ENCODE assay signal across 24 mouse cellular contexts in the genomic region with DNA sequence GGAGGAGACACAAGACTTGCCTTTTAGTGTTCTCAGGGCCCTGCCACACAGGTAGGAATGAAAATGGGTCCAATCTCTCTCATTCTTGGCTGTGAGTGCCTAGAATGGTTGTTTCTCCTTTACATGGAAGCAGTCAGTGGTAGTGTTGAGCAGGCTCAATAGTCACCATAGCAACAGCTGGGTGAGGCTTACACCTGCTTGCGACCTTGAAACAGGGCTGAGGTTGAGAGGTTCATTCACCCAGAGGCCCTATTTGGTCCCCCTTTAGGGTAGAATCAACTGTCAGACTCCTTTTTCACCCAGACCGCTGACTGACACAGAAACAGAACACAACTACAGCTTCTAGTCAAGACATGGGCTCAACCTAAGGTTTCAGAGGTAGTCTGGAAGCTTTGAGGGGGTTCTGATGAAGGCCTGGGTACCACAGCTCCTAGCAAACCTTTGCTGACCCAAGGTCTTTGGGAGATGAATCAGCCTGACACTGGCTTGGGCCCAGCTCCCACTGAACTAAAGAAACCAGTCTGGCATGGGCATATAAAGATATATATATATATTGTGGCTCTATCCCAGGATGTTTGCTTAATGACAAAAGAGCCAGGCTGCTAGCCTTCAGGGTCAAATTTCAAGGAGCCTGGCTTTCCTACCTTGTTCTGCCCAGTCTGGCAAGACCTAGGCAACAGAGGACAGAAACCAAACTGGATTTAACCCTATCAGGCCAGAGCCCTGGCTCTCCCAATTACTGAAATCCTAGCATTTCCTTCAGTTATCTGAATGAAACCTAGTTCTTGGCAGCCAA. TPM values are rescaled to one million over a fixed set of nuclear protein-coding genes. Genes with fewer than 3 reads are reported as not detected.
DNase-seq lines count a peak whose midpoint lies in the region; ATAC-seq and TF ChIP-seq lines count a peak whose summit lies in the region.
"Had no signal": no experiment of that assay in that cellular context is flagged by ENCODE, and none has a peak within 500 bp of the region (broad histone marks: within the 10 kb centered on the region; RNA-seq: fewer than 3 reads in every experiment).

No protein-coding gene starts in this region.

- no peaks in the 10 kb centered on the region for H3K27me3 ChIP-seq in kidney, postnatal 0 days (ENCODE audit: insufficient read depth, low read length)
- H3K27me3 ChIP-seq in limb, embryonic 12.5 days: no peaks in the 10 kb centered on the region
- H3K27me3 ChIP-seq in stomach, embryonic 16.5 days (ENCODE audit: control insufficient read depth, insufficient read depth, low read length): no peaks in the 10 kb centered on the region
- H3K27me3 ChIP-seq: embryonic facial prominence, embryonic 12.5 days; heart, embryonic 12.5 days; Patski had no signal

- no peak for DNase-seq in kidney, postnatal 0 days (ENCODE audit: low spot score)
- DNase-seq in kidney, postnatal 10 days: no peak
- no peak for DNase-seq in adrenal gland, postnatal 14 days
- no peak for DNase-seq in urinary bladder, adult 18-20 months (ENCODE audit: low spot score in 2 of 2)
- DNase-seq: adrenal gland, postnatal 36 days; cerebellum, adult 2 months; forebrain, postnatal 0 days; layer of hippocampus, postnatal 36 days; midbrain, embryonic 14.5 days; thymus, postnatal 25 days had no signal

- no peak for ATAC-seq in kidney, postnatal 0 days (replicated peaks; ENCODE audit: low FRiP score, low read depth)
- no peak for ATAC-seq in limb, embryonic 12.5 days (ENCODE audit: insufficient number of reproducible peaks, insufficient read depth, low FRiP score, low TSS enrichment, low read depth)
- ATAC-seq in stomach, embryonic 16.5 days (ENCODE audit: insufficient read depth, low FRiP score): peak; percentile 60; the same call in 1 of the 2 replicates
- ATAC-seq: forebrain, postnatal 0 days; Patski had no signal

- TF ChIP-seq CTCF in kidney, postnatal 0 days (IDR thresholded peaks at IDR 0.05; ENCODE audit: low read depth): no peak
- no peak for TF ChIP-seq CTCF in embryonic fibroblast, embryonic 13.5 days (IDR thresholded peaks at IDR 0.05; ENCODE audit: borderline replicate concordance, insufficient read depth, low read length)

- 71% methylated on average over 2 of the region's 2 CpGs for WGBS in kidney, postnatal 0 days
- 83% methylated on average over 2 of the region's 2 CpGs for WGBS in limb, embryonic 12.5 days
- 66% methylated on average over 2 of the region's 2 CpGs for WGBS in stomach, embryonic 16.5 days

- no peak overlapping the region for H3K4me3 ChIP-seq in kidney, postnatal 0 days (replicated peaks; ENCODE audit: low read depth, low read length)
- no peak overlapping the region for H3K4me3 ChIP-seq in embryonic fibroblast, embryonic 13.5 days (ENCODE audit: insufficient read depth, low read length)
- no peak overlapping the region for H3K4me3 ChIP-seq in limb, embryonic 12.5 days (replicated peaks)
- H3K4me3 ChIP-seq in stomach, embryonic 16.5 days (replicated peaks; ENCODE audit: low read length): no peak overlapping the region
- H3K4me3 ChIP-seq: embryonic facial prominence, embryonic 12.5 days; heart, embryonic 12.5 days had no signal

- no peak overlapping the region for H3K9ac ChIP-seq in kidney, postnatal 0 days (ENCODE audit: low read depth, low read length)
- H3K9ac ChIP-seq in limb, embryonic 12.5 days (replicated peaks): no peak overlapping the region
- 0 out of 2 replicates have a peak overlapping the region, but pooled peaks have one; percentile 11 for H3K9ac ChIP-seq in stomach, embryonic 16.5 days (ENCODE audit: low read length)
- H3K9ac ChIP-seq: embryonic facial prominence, embryonic 12.5 days; forebrain, postnatal 0 days; heart, embryonic 12.5 days; liver, embryonic 14.5 days had no signal

- H3K27ac ChIP-seq in kidney, postnatal 0 days: peak overlapping the region; percentile 51; the same call in 1 of the 2 replicates
- H3K27ac ChIP-seq in embryonic fibroblast, embryonic 13.5 days (ENCODE audit: insufficient read depth, low read length): 0 out of 2 replicates have a peak overlapping the region, but pooled peaks have one; percentile 13
- peak overlapping the region; percentile 70 for H3K27ac ChIP-seq in limb, embryonic 12.5 days
- peak overlapping the region; percentile 87 for H3K27ac ChIP-seq in stomach, embryonic 16.5 days (ENCODE audit: low read length)
- H3K27ac ChIP-seq: embryonic facial prominence, embryonic 12.5 days; liver, embryonic 14.5 days had no signal

- no peak; the same call in 1 of the 2 replicates for TF ChIP-seq POLR2A in embryonic fibroblast, embryonic 13.5 days (IDR thresholded peaks at IDR 0.05; ENCODE audit: low read depth, low read length)

- no peak overlapping the region for H3K4me2 ChIP-seq in kidney, postnatal 0 days (ENCODE audit: low read length)
- no peak overlapping the region for H3K4me2 ChIP-seq in limb, embryonic 12.5 days
- H3K4me2 ChIP-seq in stomach, embryonic 16.5 days (ENCODE audit: low read depth, low read length): peak overlapping the region; percentile 16; the same call in 1 of the 2 replicates
- H3K4me2 ChIP-seq: embryonic facial prominence, embryonic 12.5 days; heart, embryonic 12.5 days had no signal

- no peaks in the 10 kb centered on the region for H3K36me3 ChIP-seq in kidney, postnatal 0 days (ENCODE audit: insufficient read depth, low read length)
- H3K36me3 ChIP-seq in limb, embryonic 12.5 days: peaks cover 15% of the 10 kb centered on the region
- no peaks in the 10 kb centered on the region for H3K36me3 ChIP-seq in stomach, embryonic 16.5 days (ENCODE audit: control insufficient read depth, insufficient read depth, low read length)

- no peaks in the 10 kb centered on the region for H3K9me3 ChIP-seq in kidney, postnatal 0 days (replicated peaks; ENCODE audit: low read length)
- no peaks in the 10 kb centered on the region for H3K9me3 ChIP-seq in limb, embryonic 12.5 days
- no peaks in the 10 kb centered on the region for H3K9me3 ChIP-seq in stomach, embryonic 16.5 days (replicated peaks; ENCODE audit: control insufficient read depth, low read length)
- H3K9me3 ChIP-seq: embryonic facial prominence, embryonic 12.5 days; heart, embryonic 12.5 days had no signal

- peaks cover 9% of the 10 kb centered on the region; the same call in 1 of the 2 replicates for H3K4me1 ChIP-seq in kidney, postnatal 0 days (replicated peaks; ENCODE audit: insufficient read depth, low read length)
- H3K4me1 ChIP-seq in embryonic fibroblast, embryonic 13.5 days (ENCODE audit: control insufficient read depth, insufficient read depth, low read length): peaks cover 15% of the 10 kb centered on the region
- H3K4me1 ChIP-seq in limb, embryonic 12.5 days (replicated peaks): peaks cover 18% of the 10 kb centered on the region
- H3K4me1 ChIP-seq in stomach, embryonic 16.5 days (ENCODE audit: control insufficient read depth, insufficient read depth, low read length): no peaks in the 10 kb centered on the region

RNA-seq across cellular contexts. Expression of gene Tspan1, which starts 2.4 kb away (rescaled TPM):
- polyA plus RNA-seq in kidney, postnatal 0 days (2015; fragmentation: Nextera tagmentation; extraction: Ambion mirVana): 16.5 and 20.0 TPM in 2 replicates
- not detected in 2 replicates for polyA plus RNA-seq in embryonic fibroblast, embryonic 13.5 days (2011; ENCODE audit: insufficient read length, low read depth, missing spikeins)
- 0.10 and 0.16 TPM in 2 replicates for polyA plus RNA-seq in limb, embryonic 12.5 days (2016; fragmentation: Nextera tagmentation; extraction: Ambion mirVana)
- 76.4 and 99.5 TPM in 2 replicates for polyA plus RNA-seq in stomach, embryonic 16.5 days (2015; fragmentation: Nextera tagmentation; extraction: Ambion mirVana)
- not detected in 2 replicates for total RNA-seq in adrenal gland, postnatal 14 days (2021)
- total RNA-seq: adrenal gland, postnatal 36 days; common myeloid progenitor, adult 5-6 weeks; gastrocnemius, adult 18-20 months; granulocyte monocyte progenitor cell, adult 5-6 weeks; hematopoietic stem cell, adult 5-6 weeks; layer of hippocampus, adult 18-20 months; layer of hippocampus, postnatal 36 days; megakaryocyte progenitor cell, adult 5-6 weeks had no signal
- polyA plus RNA-seq: heart, embryonic 12.5 days; liver, embryonic 14.5 days had no signal

RNA-seq across cellular contexts. Expression of gene 1700042G07Rik, which starts 8.2 kb away (rescaled TPM):
- not detected in 2 replicates for polyA plus RNA-seq in kidney, postnatal 0 days (2015; fragmentation: Nextera tagmentation; extraction: Ambion mirVana)
- polyA plus RNA-seq in embryonic fibroblast, embryonic 13.5 days (2011; ENCODE audit: insufficient read length, low read depth, missing spikeins): not detected in 2 replicates
- polyA plus RNA-seq in limb, embryonic 12.5 days (2016; fragmentation: Nextera tagmentation; extraction: Ambion mirVana): not detected in 2 replicates
- not detected in 2 replicates for polyA plus RNA-seq in stomach, embryonic 16.5 days (2015; fragmentation: Nextera tagmentation; extraction: Ambion mirVana)
- not detected in 2 replicates for total RNA-seq in adrenal gland, postnatal 14 days (2021)
- total RNA-seq: adrenal gland, postnatal 36 days; common myeloid progenitor, adult 5-6 weeks; forebrain, postnatal 0 days; gastrocnemius, adult 18-20 months; granulocyte monocyte progenitor cell, adult 5-6 weeks; hematopoietic stem cell, adult 5-6 weeks; layer of hippocampus, adult 18-20 months; layer of hippocampus, postnatal 36 days; left cerebral cortex, postnatal 36 days; megakaryocyte progenitor cell, adult 5-6 weeks had no signal
- polyA plus RNA-seq: cerebellum, adult 2 months; embryonic facial prominence, embryonic 12.5 days; forebrain, postnatal 0 days; heart, embryonic 12.5 days; liver, embryonic 14.5 days; midbrain, embryonic 14.5 days; Patski had no signal

RNA-seq across cellular contexts. Expression of gene Gm49337, which starts 8.2 kb away (rescaled TPM):
- not detected in 2 replicates for polyA plus RNA-seq in kidney, postnatal 0 days (2015; fragmentation: Nextera tagmentation; extraction: Ambion mirVana)
- 0.62 and 2.7 TPM in 2 replicates for polyA plus RNA-seq in embryonic fibroblast, embryonic 13.5 days (2011; ENCODE audit: insufficient read length, low read depth, missing spikeins)
- not detected in 2 replicates for polyA plus RNA-seq in limb, embryonic 12.5 days (2016; fragmentation: Nextera tagmentation; extraction: Ambion mirVana)
- not detected in 2 replicates for polyA plus RNA-seq in stomach, embryonic 16.5 days (2015; fragmentation: Nextera tagmentation; extraction: Ambion mirVana)
- not detected in 2 replicates for total RNA-seq in adrenal gland, postnatal 14 days (2021)
- total RNA-seq: adrenal gland, postnatal 36 days; forebrain, postnatal 0 days; hematopoietic stem cell, adult 5-6 weeks had no signal
- polyA plus RNA-seq: cerebellum, adult 2 months; embryonic facial prominence, embryonic 12.5 days; forebrain, postnatal 0 days; heart, embryonic 12.5 days; liver, embryonic 14.5 days; midbrain, embryonic 14.5 days; Patski had no signal

RNA-seq across cellular contexts. Expression of gene Lurap1, which starts 13.8 kb away (rescaled TPM):
- polyA plus RNA-seq in kidney, postnatal 0 days (2015; fragmentation: Nextera tagmentation; extraction: Ambion mirVana): 4.5 and 4.9 TPM in 2 replicates
- 2.5 TPM in 2 replicates for polyA plus RNA-seq in embryonic fibroblast, embryonic 13.5 days (2011; ENCODE audit: insufficient read length, low read depth, missing spikeins)
- polyA plus RNA-seq in limb, embryonic 12.5 days (2016; fragmentation: Nextera tagmentation; extraction: Ambion mirVana): 2.6 and 2.8 TPM in 2 replicates
- 2.6 and 3.0 TPM in 2 replicates for polyA plus RNA-seq in stomach, embryonic 16.5 days (2015; fragmentation: Nextera tagmentation; extraction: Ambion mirVana)
- 12.4 and 18.1 TPM in 2 replicates for total RNA-seq in adrenal gland, postnatal 14 days (2021)
- total RNA-seq: granulocyte monocyte progenitor cell, adult 5-6 weeks; megakaryocyte progenitor cell, adult 5-6 weeks had no signal

RNA-seq across cellular contexts. Expression of gene Pomgnt1, which starts 41.3 kb away (rescaled TPM):
- polyA plus RNA-seq in kidney, postnatal 0 days (2015; fragmentation: Nextera tagmentation; extraction: Ambion mirVana): 52.2 and 55.9 TPM in 2 replicates
- 49.5 and 54.4 TPM in 2 replicates for polyA plus RNA-seq in embryonic fibroblast, embryonic 13.5 days (2011; ENCODE audit: insufficient read length, low read depth, missing spikeins)
- polyA plus RNA-seq in limb, embryonic 12.5 days (2016; fragmentation: Nextera tagmentation; extraction: Ambion mirVana): 73.8 and 74.8 TPM in 2 replicates
- 49.4 and 50.0 TPM in 2 replicates for polyA plus RNA-seq in stomach, embryonic 16.5 days (2015; fragmentation: Nextera tagmentation; extraction: Ambion mirVana)
- total RNA-seq in adrenal gland, postnatal 14 days (2021): 65.8 and 75.2 TPM in 2 replicates

Comparison
In these comparisons a context has a peak if more than half of its experiments do, and no peak if none do; other contexts are left out.
1. H3K27ac ChIP-seq: peak in every context shown above with its lines; median percentile 87 in stomach, embryonic 16.5 days; 70 in limb, embryonic 12.5 days; 51 in kidney, postnatal 0 days; 13 in embryonic fibroblast, embryonic 13.5 days.
2. RNA of gene Tspan1, which starts 2.4 kb away (polyA plus RNA-seq): 76.4 to 99.5 TPM in stomach, embryonic 16.5 days and 16.5 to 20.0 TPM in kidney, postnatal 0 days; 0.10 to 0.16 TPM in limb, embryonic 12.5 days and not detected in embryonic fibroblast, embryonic 13.5 days; every median in the first group is over 10 times any median in the second.